Mouse (Mus musculus): ENCODE data around the gene Cdk6. TPM values are rescaled to one million over a fixed set of nuclear protein-coding genes. Genes with fewer than 3 reads are reported as not detected.
A peak's percentile ranks its signal among the peaks of the same experiment; 100 is the strongest.

Gene Cdk6
- polyA plus RNA-seq, 1 experiment: 10.0 TPM

- TF ChIP-seq CTCF (IDR thresholded peaks at IDR 0.05; ENCODE audit: borderline replicate concordance, extremely low read depth, insufficient read depth, insufficient read length) (no peak), POLR2A (IDR thresholded peaks at IDR 0.05; ENCODE audit: borderline replicate concordance, extremely low read depth, insufficient read depth, insufficient read length, poor library complexity, severe bottlenecking) (no peak)
Observed at GRCm38 (mm10) chr5:3536592-3537212, 195.4 kb downstream of the Cdk6 start.

GRCm38 (mm10) chr5:3538505-3539472 is 197.5 kb downstream of the Cdk6 start:
- DNase-seq (ENCODE audit: low read depth): no peak
- TF ChIP-seq POLR2A (IDR thresholded peaks at IDR 0.05; ENCODE audit: borderline replicate concordance, extremely low read depth, insufficient read depth, insufficient read length, poor library complexity, severe bottlenecking): no peak
- no peak for TF ChIP-seq CTCF (IDR thresholded peaks at IDR 0.05; ENCODE audit: borderline replicate concordance, extremely low read depth, insufficient read depth, insufficient read length)

More at GRCm38 (mm10) chr5:3536592-3537212, 195.4 kb downstream of the Cdk6 start:
- no peak for DNase-seq (ENCODE audit: low read depth)

GRCm38 (mm10) chr5:3541871-3542270 is 200.6 kb downstream of the Cdk6 start:
- TF ChIP-seq CTCF (IDR thresholded peaks at IDR 0.05; ENCODE audit: borderline replicate concordance, extremely low read depth, insufficient read depth, insufficient read length) (no peak), POLR2A (IDR thresholded peaks at IDR 0.05; ENCODE audit: borderline replicate concordance, extremely low read depth, insufficient read depth, insufficient read length, poor library complexity, severe bottlenecking) (no peak)
- DNase-seq (ENCODE audit: low read depth): no peak

GRCm38 (mm10) chr5:3543629-3544479 is 202.6 kb downstream of the Cdk6 start, which contains the start of gene Fam133b:
TSS of gene Fam133b (plus strand) at chr5:3543833.
- TF ChIP-seq CTCF (IDR thresholded peaks at IDR 0.05; ENCODE audit: borderline replicate concordance, extremely low read depth, insufficient read depth, insufficient read length) (peak; percentile 96), POLR2A (IDR thresholded peaks at IDR 0.05; ENCODE audit: borderline replicate concordance, extremely low read depth, insufficient read depth, insufficient read length, poor library complexity, severe bottlenecking) (peak; percentile 71; the same call in 1 of the 2 replicates)
- DNase-seq (ENCODE audit: low read depth): peak; percentile 97

GRCm38 (mm10) chr5:3544480-3544769 is 203.1 kb downstream of the Cdk6 start:
- no peak for TF ChIP-seq CTCF (IDR thresholded peaks at IDR 0.05; ENCODE audit: borderline replicate concordance, extremely low read depth, insufficient read depth, insufficient read length)
- no peak for TF ChIP-seq POLR2A (IDR thresholded peaks at IDR 0.05; ENCODE audit: borderline replicate concordance, extremely low read depth, insufficient read depth, insufficient read length, poor library complexity, severe bottlenecking)
- no peak for DNase-seq (ENCODE audit: low read depth)

GRCm38 (mm10) chr5:3546226-3546625 is 204.9 kb downstream of the Cdk6 start:
- no peak for DNase-seq (ENCODE audit: low read depth)
- TF ChIP-seq CTCF (IDR thresholded peaks at IDR 0.05; ENCODE audit: borderline replicate concordance, extremely low read depth, insufficient read depth, insufficient read length): no peak
- no peak for TF ChIP-seq POLR2A (IDR thresholded peaks at IDR 0.05; ENCODE audit: borderline replicate concordance, extremely low read depth, insufficient read depth, insufficient read length, poor library complexity, severe bottlenecking)

GRCm38 (mm10) chr5:3551481-3551880 is 210.2 kb downstream of the Cdk6 start:
- TF ChIP-seq POLR2A (IDR thresholded peaks at IDR 0.05; ENCODE audit: borderline replicate concordance, extremely low read depth, insufficient read depth, insufficient read length, poor library complexity, severe bottlenecking) (no peak), CTCF (IDR thresholded peaks at IDR 0.05; ENCODE audit: borderline replicate concordance, extremely low read depth, insufficient read depth, insufficient read length) (no peak)
- no peak for DNase-seq (ENCODE audit: low read depth)

- DNase-seq (ENCODE audit: low read depth): no peak
- TF ChIP-seq CTCF (IDR thresholded peaks at IDR 0.05; ENCODE audit: borderline replicate concordance, extremely low read depth, insufficient read depth, insufficient read length) (no peak), POLR2A (IDR thresholded peaks at IDR 0.05; ENCODE audit: borderline replicate concordance, extremely low read depth, insufficient read depth, insufficient read length, poor library complexity, severe bottlenecking) (no peak)
Observed at GRCm38 (mm10) chr5:3554198-3554597, 212.9 kb downstream of the Cdk6 start.

- DNase-seq (ENCODE audit: low read depth): no peak
- TF ChIP-seq CTCF (IDR thresholded peaks at IDR 0.05; ENCODE audit: borderline replicate concordance, extremely low read depth, insufficient read depth, insufficient read length) (no peak), POLR2A (IDR thresholded peaks at IDR 0.05; ENCODE audit: borderline replicate concordance, extremely low read depth, insufficient read depth, insufficient read length, poor library complexity, severe bottlenecking) (no peak)
Observed at GRCm38 (mm10) chr5:3571266-3571665, 230.0 kb downstream of the Cdk6 start, which contains the start of gene 1700109H08Rik. TSS of gene 1700109H08Rik (plus strand) at chr5:3571566.

GRCm38 (mm10) chr5:3574825-3575224 is 233.5 kb downstream of the Cdk6 start:
- no peak for TF ChIP-seq CTCF (IDR thresholded peaks at IDR 0.05; ENCODE audit: borderline replicate concordance, extremely low read depth, insufficient read depth, insufficient read length)
- TF ChIP-seq POLR2A (IDR thresholded peaks at IDR 0.05; ENCODE audit: borderline replicate concordance, extremely low read depth, insufficient read depth, insufficient read length, poor library complexity, severe bottlenecking): no peak
- no peak for DNase-seq (ENCODE audit: low read depth)

GRCm38 (mm10) chr5:3577939-3578338 is 236.7 kb downstream of the Cdk6 start:
- no peak for DNase-seq (ENCODE audit: low read depth)
- TF ChIP-seq POLR2A (IDR thresholded peaks at IDR 0.05; ENCODE audit: borderline replicate concordance, extremely low read depth, insufficient read depth, insufficient read length, poor library complexity, severe bottlenecking): no peak
- no peak for TF ChIP-seq CTCF (IDR thresholded peaks at IDR 0.05; ENCODE audit: borderline replicate concordance, extremely low read depth, insufficient read depth, insufficient read length)
